Mouse (Mus musculus) megakaryocyte, embryonic 14.5 days (primary cell): ENCODE measurements around the gene Dnajb7.

Experiments used
- FLI1 ChIP-seq: IDR thresholded peaks from 2 replicates; pipeline ENCODE4 v1.6.1; 2012; ENCODE audit warnings: low read length, inconsistent platforms, mixed read lengths
- GATA1 ChIP-seq: IDR thresholded peaks from 3 replicates; pipeline ENCODE4 v1.6.1; 2012; ENCODE audit warnings: mixed read lengths, low read length, inconsistent platforms, borderline replicate concordance

GRCm38 (mm10) chr15:81421454-81421853, 13.4 kb upstream of the Dnajb7 start:
- TF ChIP-seq GATA1: no peak
- TF ChIP-seq FLI1: no peak
